Mouse (Mus musculus) gastrocnemius, postnatal 10 days (tissue): ENCODE measurements around the gene Fam19a5. TPM values are rescaled to one million over a fixed set of nuclear protein-coding genes. Genes with fewer than 3 reads are reported as not detected.

Source experiments
- DNase-seq: peaks from one replicate; pipeline ENCODE4 v3.0.0; 2021; ENCODE audit warnings: mixed read lengths
- total RNA-seq, 2 experiments: library from RNA; stranded (reverse); gene quantifications; 2 replicates each; pipeline ENCODE4 v1.2.3; 2021

The Fam19a5 gene
- total RNA-seq, 2 experiments from 2014 or later: 2.6 to 3.9 TPM

DNA sequence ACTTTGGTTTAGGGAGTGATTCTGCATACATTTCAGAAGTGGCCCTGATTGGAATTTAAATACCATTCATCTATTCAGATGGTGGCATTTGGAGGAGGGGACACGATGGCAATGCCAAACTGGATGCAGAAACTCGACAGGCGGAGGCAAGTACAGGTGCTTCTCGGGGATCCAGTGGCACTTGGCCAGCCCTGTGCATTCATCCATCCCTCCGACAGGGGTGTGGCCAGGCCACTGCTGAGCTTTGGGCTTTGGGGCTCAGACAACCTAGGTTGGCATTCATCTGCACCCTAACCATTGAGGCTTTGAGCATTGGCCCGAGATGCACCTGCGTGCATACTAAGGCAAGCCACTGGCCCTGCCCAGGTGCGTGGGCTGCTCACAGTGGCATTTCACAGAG, 52.6 kb downstream of the Fam19a5 start:
- DNase-seq: no peak

GRCm38 (mm10) chr15:87597149-87597548, 53.0 kb downstream of the Fam19a5 start:
- no peak for DNase-seq

- DNase-seq: no peak
Observed at GRCm38 (mm10) chr15:87597766-87598165, 53.7 kb downstream of the Fam19a5 start.

DNA sequence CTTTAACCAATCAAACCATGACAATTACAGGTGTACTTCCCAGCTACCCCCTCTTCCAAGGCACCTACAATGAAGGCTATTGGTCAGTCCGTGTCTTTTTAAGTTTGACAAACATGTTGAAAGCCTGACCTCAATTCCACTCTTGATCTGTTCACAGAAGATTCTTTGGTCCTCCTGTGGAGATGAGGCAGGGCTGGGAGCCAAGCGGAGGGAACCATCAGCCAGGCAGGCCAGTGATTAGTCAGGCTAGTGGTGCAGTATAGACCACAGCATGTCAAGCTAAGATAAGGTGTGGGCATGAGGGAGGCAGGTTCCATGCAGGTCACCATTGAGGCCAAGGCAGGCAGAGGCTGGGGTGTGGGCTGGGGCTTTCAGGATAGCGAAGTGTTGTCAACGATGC, 54.5 kb downstream of the Fam19a5 start:
- no peak for DNase-seq

GRCm38 (mm10) chr15:87603316-87603715, 59.2 kb downstream of the Fam19a5 start:
- DNase-seq: no peak

- DNase-seq: no peak
Observed at GRCm38 (mm10) chr15:87605504-87606280, 61.6 kb downstream of the Fam19a5 start.

GRCm38 (mm10) chr15:87606702-87607101, 62.6 kb downstream of the Fam19a5 start:
- no peak for DNase-seq

DNA sequence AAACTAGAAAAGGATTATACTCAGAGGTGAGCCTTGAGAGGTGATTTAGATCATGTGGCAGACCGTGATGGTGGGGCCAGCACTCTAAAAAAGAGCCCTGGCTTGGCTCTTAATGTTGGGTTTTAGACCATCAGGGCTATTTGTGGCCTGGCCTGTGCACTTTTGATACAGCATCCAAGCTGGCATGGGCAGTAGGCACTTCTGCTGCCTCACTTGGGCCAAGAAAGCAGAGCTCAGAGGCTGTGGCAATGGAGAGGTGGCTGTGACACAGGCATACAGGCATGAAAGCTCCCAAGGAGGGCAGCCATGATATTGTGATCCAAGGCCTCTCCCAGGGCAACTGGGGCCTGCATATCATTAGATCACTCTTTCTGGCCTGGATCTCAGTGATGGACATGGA, 65.1 kb downstream of the Fam19a5 start:
- DNase-seq: no peak

- DNase-seq: peak; percentile 90
Observed at GRCm38 (mm10) chr15:87623966-87624609, 80.0 kb downstream of the Fam19a5 start.

GRCm38 (mm10) chr15:87624610-87625091, 80.6 kb downstream of the Fam19a5 start:
- peak; percentile 32 for DNase-seq

- DNase-seq: peak; percentile 86
Observed at GRCm38 (mm10) chr15:87625236-87626023, 81.3 kb downstream of the Fam19a5 start.

- no peak for DNase-seq
Observed at GRCm38 (mm10) chr15:87635272-87635671, 91.2 kb downstream of the Fam19a5 start.

GRCm38 (mm10) chr15:87636407-87636806, 92.3 kb downstream of the Fam19a5 start:
- DNase-seq: no peak

- no peak for DNase-seq
Observed at GRCm38 (mm10) chr15:87637234-87637633, 93.1 kb downstream of the Fam19a5 start.

GRCm38 (mm10) chr15:87638270-87638669, 94.2 kb downstream of the Fam19a5 start:
- no peak for DNase-seq

- no peak for DNase-seq
Observed at GRCm38 (mm10) chr15:87646313-87647061, 102.4 kb downstream of the Fam19a5 start.

DNA sequence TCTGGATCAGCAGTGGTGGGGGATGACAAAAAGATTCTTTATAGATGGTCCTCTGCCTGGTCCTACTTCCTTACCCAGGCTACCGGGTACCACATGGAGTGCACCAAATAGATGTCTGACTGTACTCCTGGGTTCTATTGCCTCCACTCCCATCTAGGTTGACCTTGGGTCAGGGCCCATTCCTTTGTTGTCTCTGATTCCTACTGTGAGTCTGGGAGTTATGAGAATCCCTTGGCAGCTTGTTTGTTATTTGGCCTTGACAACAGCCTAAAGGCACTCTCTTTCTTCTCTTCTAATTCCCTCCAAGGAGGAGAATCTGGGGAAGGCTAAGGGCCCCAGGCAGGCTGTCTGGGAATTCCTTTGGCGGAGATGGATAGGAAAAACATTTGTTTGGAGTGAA, 105.6 kb downstream of the Fam19a5 start:
- no peak for DNase-seq

DNA sequence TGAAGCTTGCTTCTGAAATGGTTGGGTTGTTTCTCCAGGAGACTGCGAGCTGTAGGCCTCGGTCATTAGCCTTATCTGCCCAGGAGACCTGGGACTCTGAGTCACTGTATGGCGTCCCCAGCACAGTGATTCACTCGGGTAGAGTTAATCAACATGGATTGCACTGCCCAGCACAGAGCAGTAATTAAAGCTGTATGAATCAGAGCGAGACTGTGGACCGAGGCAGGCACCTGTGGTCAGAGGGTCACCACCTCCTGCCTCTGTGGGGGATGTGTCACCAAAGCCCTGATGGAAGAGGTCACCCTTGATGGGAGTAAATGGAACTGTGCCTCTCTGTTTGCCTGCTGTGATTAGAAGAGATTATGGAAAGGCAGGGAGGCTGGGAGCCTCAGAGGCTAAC, 110.5 kb downstream of the Fam19a5 start:
- no peak for DNase-seq

GRCm38 (mm10) chr15:87656496-87657155, 112.5 kb downstream of the Fam19a5 start:
- DNase-seq: no peak

DNA sequence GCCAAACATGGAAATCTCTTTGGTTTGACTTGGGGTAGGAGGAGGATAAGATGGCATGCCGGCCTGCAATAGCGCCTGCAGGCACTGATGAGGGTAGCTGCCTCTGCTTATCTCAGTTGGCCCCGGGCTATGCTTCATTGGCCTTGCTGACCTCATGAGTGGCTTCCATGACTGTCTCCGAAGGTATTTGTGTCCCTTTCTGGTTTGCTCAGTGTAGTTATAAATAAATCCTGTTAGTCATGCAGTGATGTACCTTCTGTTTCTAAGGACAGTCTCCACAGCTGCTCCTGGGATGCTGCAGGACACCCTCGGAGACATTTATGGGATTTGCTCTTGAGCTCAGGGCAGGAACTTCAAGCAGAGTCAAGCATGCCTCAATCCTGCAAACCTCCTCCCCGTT, 115.6 kb downstream of the Fam19a5 start:
- DNase-seq: no peak

DNA sequence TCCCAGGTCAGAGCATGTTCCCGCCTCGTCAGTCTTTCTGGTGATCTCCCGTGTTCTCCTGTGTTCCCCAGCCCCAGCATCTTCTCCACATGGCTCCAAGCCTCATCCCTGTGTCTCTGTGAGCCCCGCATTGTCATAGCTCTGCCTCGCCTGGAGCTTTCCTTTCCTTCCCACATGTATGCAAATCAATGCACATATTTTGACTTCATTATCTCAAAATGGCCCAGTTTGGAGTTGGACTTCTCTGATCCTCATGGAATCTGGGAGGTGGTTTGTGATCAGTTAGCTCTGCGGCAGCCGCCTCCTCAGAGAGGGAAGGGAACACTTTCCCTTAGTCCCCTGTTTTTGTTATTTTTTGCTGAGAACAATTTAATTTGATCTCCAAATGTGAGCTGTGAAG, 117.9 kb downstream of the Fam19a5 start:
- DNase-seq: no peak
